Mouse (Mus musculus): ENCODE data around the gene Treml2. TPM values are rescaled to one million over a fixed set of nuclear protein-coding genes. Genes with fewer than 3 reads are reported as not detected.
"Not testable (repeated sequence)": the region's sequence is repeated elsewhere in the genome, so short reads cannot be mapped to it uniquely, and the experiment has no call there.

Gene Treml2
- polyA plus RNA-seq, 1 experiment: 0.38 TPM

DNA sequence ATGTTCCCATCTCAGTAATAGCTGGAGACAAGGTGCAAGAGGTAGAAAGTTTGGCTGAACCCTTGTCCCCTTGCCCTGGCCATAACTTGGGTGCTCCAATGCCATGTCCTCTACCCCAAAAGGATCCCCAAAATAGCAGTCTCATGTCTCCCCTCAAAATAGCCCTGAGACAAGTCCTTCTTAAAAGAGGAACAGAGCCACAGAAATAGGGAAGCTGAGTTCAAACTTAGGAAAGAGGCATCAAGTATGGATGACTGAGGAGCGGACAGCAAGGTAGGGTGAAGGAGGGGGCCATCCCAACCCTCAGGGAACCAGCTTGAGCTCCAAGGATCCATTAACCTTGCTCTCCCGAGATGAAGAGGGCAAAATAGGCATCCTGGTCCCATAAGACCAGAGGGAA lies 48.0 kb downstream of the Treml2 start:
- DNase-seq (ENCODE audit: low read depth): no peak

DNA sequence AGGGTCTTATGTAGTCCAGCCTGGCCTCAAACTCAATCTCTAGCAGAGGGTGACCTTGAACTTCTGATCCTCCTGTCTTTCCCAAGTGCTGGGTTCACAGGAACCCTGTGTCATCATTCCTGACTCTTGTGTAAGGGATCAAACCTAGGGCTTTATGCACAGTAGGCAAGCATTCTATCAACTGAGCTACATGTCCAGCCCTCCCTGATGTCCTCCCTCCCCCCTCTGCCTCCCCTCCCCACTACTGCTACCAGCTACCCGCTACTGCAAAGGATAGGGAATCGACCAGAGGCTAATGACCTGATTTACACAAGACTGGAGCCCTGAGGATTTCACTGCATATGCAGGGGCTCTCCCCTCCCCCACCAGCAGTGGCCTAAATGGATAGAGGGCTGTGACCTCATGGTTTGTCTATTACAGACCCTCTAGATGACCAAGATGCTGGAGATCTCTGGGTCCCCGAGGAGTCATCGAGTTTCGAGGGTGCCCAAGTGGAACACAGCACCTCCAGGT lies 51.4 kb downstream of the Treml2 start:
- no peak for DNase-seq (ENCODE audit: low read depth)

DNA sequence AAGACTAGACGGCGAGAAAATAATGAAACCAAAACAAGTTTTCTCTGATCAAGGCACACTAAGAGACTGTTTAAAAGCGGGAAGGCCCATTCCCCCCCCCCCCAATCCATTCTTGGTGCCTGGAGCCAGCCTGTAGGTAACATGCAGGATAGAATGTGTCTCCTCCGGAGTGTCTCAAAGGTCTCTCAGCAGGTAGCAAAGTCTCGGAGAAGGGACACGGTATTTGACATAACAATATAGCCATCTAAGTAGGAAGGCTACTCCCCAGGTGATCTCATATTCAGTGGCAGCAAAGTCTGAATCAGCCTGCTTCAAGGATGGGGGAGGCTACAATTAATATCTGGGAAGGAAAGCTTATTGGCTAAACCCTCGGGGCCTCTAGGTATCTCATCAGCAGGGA lies 53.7 kb downstream of the Treml2 start:
- not testable (repeated sequence) for DNase-seq (ENCODE audit: low read depth)

DNA sequence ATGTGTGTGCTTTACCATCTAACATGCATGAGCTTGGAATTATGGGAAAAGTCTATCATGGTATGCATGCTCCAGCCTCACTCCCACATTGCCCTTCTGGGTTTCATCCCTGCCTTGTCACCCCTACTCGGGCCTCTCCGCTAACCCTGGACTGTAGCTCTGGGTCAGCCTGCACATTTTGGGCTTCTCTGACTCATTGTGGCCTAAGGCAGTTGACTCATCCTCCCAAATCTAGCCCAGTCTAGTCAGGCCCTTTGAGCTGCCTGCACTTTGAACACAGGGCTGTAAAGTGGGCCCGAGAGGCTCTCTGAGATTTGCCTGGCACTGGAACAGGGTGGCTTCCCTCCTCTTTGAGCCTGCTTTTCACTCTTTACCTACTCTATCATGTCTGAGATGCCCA lies 56.5 kb downstream of the Treml2 start:
- no peak for DNase-seq (ENCODE audit: low read depth)

DNA sequence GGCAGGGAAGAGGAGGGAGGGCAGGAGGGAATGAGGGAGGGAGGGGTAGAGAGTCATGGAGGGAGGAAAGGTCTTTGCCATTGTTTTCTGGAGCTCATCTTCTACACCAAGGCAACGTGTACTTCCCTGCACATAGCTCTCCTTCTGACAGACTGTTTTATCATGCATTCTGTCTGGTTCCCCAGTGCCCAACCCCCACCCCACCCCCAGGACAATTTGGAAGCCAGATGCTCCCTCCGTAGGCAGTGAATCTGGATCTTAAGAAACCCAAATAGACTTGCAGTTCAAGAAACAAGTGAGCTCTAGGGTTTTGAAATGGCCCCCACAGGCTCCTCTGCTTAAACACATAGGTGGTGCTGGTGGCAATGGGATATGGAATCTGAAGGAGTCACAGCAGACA lies 58.6 kb downstream of the Treml2 start:
- DNase-seq (ENCODE audit: low read depth): no peak

DNA sequence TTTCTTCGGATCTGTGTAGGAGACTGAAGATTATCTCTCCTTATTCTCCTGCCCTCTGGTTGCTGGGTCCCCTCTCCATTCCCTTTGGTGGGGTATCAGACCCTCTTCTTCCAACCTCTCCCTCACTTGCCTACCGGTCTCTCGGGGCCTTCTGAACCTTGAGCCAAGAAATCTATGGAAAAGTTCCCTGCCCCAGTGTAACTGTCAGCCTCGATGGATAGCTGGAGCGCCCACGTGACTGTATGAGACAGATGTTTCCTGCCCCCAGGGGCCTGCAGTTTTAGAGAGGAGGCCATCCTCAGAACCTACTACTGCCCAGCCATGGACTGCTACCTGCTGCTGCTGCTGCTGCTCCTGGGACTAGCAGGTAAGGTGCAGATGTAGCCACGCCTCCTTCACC lies 60.3 kb downstream of the Treml2 start, which contains the start of gene Treml1:
Gene Treml1 (plus strand): TSS at position 301 of the 400 bp plus-strand sequence.
- no peak for DNase-seq (ENCODE audit: low read depth)

DNA sequence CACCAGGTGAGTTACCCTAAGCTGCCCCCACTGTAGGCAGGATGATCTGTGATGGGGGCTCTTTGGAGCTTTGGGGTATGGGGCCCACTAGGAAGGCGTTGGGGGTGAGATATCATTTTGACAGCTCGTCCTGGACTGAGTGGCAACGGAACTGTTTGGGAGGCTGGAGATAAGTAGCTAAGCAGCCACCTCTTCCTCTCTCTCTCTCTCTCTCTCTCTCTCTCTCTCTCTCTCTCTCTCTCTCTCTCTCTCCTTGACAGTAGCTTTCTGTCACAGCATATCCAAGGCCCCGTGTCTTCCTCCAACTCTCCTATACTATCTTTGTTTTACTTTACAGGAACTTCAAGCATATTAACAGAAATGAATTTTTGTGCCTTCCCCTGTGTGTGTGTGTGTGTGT lies 61.2 kb downstream of the Treml2 start:
- no peak for DNase-seq (ENCODE audit: low read depth)

Other genes starting within 250 kb of the Treml2 start
- gene 1700067P10Rik, start 210.2 kb upstream of the Treml2 start, polyA plus RNA-seq (2012; rRNA removed): 0.36 and 0.63 TPM in 2 replicates
- gene 9830107B12Rik, start 153.2 kb upstream of the Treml2 start, polyA plus RNA-seq (2012; rRNA removed): not detected in 2 replicates
- gene A530064D06Rik, start 132.2 kb upstream of the Treml2 start, polyA plus RNA-seq (2012; rRNA removed): 0.25 and 0.58 TPM in 2 replicates
- 0.14 TPM in 1 of 2 replicates, not detected in the other for gene Trem1, start 66.7 kb upstream of the Treml2 start, polyA plus RNA-seq (2012; rRNA removed)
- gene Trem3, start 51.7 kb upstream of the Treml2 start, polyA plus RNA-seq (2012; rRNA removed): not detected in 2 replicates
- gene Treml4, start 35.2 kb upstream of the Treml2 start, polyA plus RNA-seq (2012; rRNA removed): 0.94 and 1.0 TPM in 2 replicates
- 0.53 and 0.89 TPM in 2 replicates for gene B430306N03Rik, start 16.6 kb downstream of the Treml2 start, polyA plus RNA-seq (2012; rRNA removed)
- 10.2 and 16.3 TPM in 2 replicates for gene Trem2, start 46.9 kb downstream of the Treml2 start, polyA plus RNA-seq (2012; rRNA removed)
- gene Treml1, start 60.4 kb downstream of the Treml2 start, polyA plus RNA-seq (2012; rRNA removed): 0.28 and 0.29 TPM in 2 replicates
- 48.3 and 54.8 TPM in 2 replicates for gene Nfya, start 110.4 kb downstream of the Treml2 start, polyA plus RNA-seq (2012; rRNA removed)
- gene Oard1, start 110.5 kb downstream of the Treml2 start, polyA plus RNA-seq (2012; rRNA removed): 13.3 and 16.2 TPM in 2 replicates
- 0.33 and 0.92 TPM in 2 replicates for gene Apobec2, start 133.4 kb downstream of the Treml2 start, polyA plus RNA-seq (2012; rRNA removed)
- 0.42 and 1.1 TPM in 2 replicates for gene Tspo2, start 152.0 kb downstream of the Treml2 start, polyA plus RNA-seq (2012; rRNA removed)
- gene Unc5cl, start 155.4 kb downstream of the Treml2 start, polyA plus RNA-seq (2012; rRNA removed): 1.5 and 1.8 TPM in 2 replicates

All from gonadal fat pad, adult 2 months (tissue).